Mouse (Mus musculus): Measurements from ENCODE around the gene Aqr. TPM values are rescaled to one million over a fixed set of nuclear protein-coding genes. Genes with fewer than 3 reads are reported as not detected.

Gene Aqr
- total and polyA plus RNA-seq, 2 experiments from 2014 or later, result 22.0 to 31.9 TPM

- Histone ChIP-seq H3K9me3 (ENCODE audit: low read length) (no peaks in the 10 kb centered on the region), H3K27me3 (ENCODE audit: insufficient read depth, low read length) (no peaks in the 10 kb centered on the region), H3K4me2 (ENCODE audit: low read depth) (no peak overlapping the region), H3K4me3 (ENCODE audit: low read depth, low read length) (no peak overlapping the region), H3K27ac (ENCODE audit: low read depth, low read length) (no peak overlapping the region), H3K9ac (no peak overlapping the region), H3K4me1 (ENCODE audit: insufficient read depth) (no peaks in the 10 kb centered on the region), H3K36me3 (ENCODE audit: insufficient read depth) (no peaks in the 10 kb centered on the region)
- DNase-seq (no peak), ATAC-seq (no peak)
- no peak for TF ChIP-seq CTCF (IDR thresholded peaks at IDR 0.05; ENCODE audit: low read depth)
- WGBS, result 86% methylated on average over 4 of the region's 4 CpGs
Observed at GRCm38 (mm10) chr2:114054129-114054528, 132.7 kb downstream of the Aqr start.

- no peak for DNase-seq
- no peak within 1 kb of the TSS for H3K9ac ChIP-seq
- H3K4me1 ChIP-seq (ENCODE audit: insufficient read depth), result no peaks in the 10 kb centered on the region
- no peak within 1 kb of the TSS for H3K4me3 ChIP-seq (ENCODE audit: low read depth, low read length)
- H3K27me3 ChIP-seq (ENCODE audit: insufficient read depth, low read length), result no peaks in the 10 kb centered on the region
- H3K9me3 ChIP-seq (ENCODE audit: low read length), result no peaks in the 10 kb centered on the region
- no peak for TF ChIP-seq CTCF (IDR thresholded peaks at IDR 0.05; ENCODE audit: low read depth)
- 54% methylated on average over 14 of the region's 14 CpGs for WGBS
- H3K36me3 ChIP-seq (ENCODE audit: insufficient read depth), result no peaks in the 10 kb centered on the region
- no peak within 1 kb of the TSS for H3K4me2 ChIP-seq (ENCODE audit: low read depth)
- no peak within 1 kb of the TSS for H3K27ac ChIP-seq (ENCODE audit: low read depth, low read length)
- ATAC-seq, result no peak
Observed at GRCm38 (mm10) chr2:114052696-114053598, 133.9 kb downstream of the Aqr start, which contains the start of gene Actc1. Gene Actc1 (minus strand): TSS chr2:114053548.

- Histone ChIP-seq H3K9me3 (ENCODE audit: low read length) (no peaks in the 10 kb centered on the region), H3K36me3 (ENCODE audit: insufficient read depth) (no peaks in the 10 kb centered on the region), H3K27ac (ENCODE audit: low read depth, low read length) (no peak overlapping the region), H3K27me3 (ENCODE audit: insufficient read depth, low read length) (no peaks in the 10 kb centered on the region), H3K4me1 (ENCODE audit: insufficient read depth) (no peaks in the 10 kb centered on the region), H3K4me3 (ENCODE audit: low read depth, low read length) (no peak overlapping the region), H3K9ac (no peak overlapping the region), H3K4me2 (ENCODE audit: low read depth) (no peak overlapping the region)
- DNase-seq, result no peak
- no peak for TF ChIP-seq CTCF (IDR thresholded peaks at IDR 0.05; ENCODE audit: low read depth)
- WGBS, result 92% methylated on average over 14 of the region's 14 CpGs
- ATAC-seq, result no peak
Observed at GRCm38 (mm10) chr2:114051871-114052241, 135.0 kb downstream of the Aqr start.

Small RNA genes lying within 50 kb of the gene (microRNA-seq; reads per million reads assigned to microRNA genes)
- 0 to 0.24 reads per million in 2 experiments for gene Mir7002

Other genes with a start within 250 kb of the Aqr start
- gene Gjd2, start 173.4 kb downstream of the Aqr start, total RNA-seq (2014; rRNA removed), result 26.4 and 37.7 TPM in 2 replicates
- 4.2 and 6.6 TPM in 2 replicates for gene Gjd2, start 173.4 kb downstream of the Aqr start, polyA plus RNA-seq (2015; fragmentation: Nextera tagmentation; extraction: Ambion mirVana)
- gene Actc1, start 133.5 kb downstream of the Aqr start, total RNA-seq (2014; rRNA removed), result 0.46 and 1.4 TPM in 2 replicates
- gene Actc1, start 133.5 kb downstream of the Aqr start, polyA plus RNA-seq (2015; fragmentation: Nextera tagmentation; extraction: Ambion mirVana), result 0.17 and 0.19 TPM in 2 replicates
- 24.2 and 28.6 TPM in 2 replicates for gene Zfp770, start 14.4 kb upstream of the Aqr start, total RNA-seq (2014; rRNA removed)
- 8.1 and 8.2 TPM in 2 replicates for gene Zfp770, start 14.4 kb upstream of the Aqr start, polyA plus RNA-seq (2015; fragmentation: Nextera tagmentation; extraction: Ambion mirVana)